Mouse (Mus musculus) hematopoietic stem cell, adult 5-6 weeks (primary cell): ENCODE data around the gene Usp17la. TPM values are rescaled to one million over a fixed set of nuclear protein-coding genes. Genes with fewer than 3 reads are reported as not detected.
"Not testable (repeated sequence)": the region's sequence is repeated elsewhere in the genome, so short reads cannot be mapped to it uniquely, and the experiment has no call there.

Experiments used
- ATAC-seq, 2 experiments: fragments of 125-278 bp in 1 of 2; replicated peaks in 1 of 2; 2 replicates each; pipeline ENCODE4 v1.8.0; 2016 to 2017; ENCODE audit warnings: inconsistent platforms in 2 of 2, mild to moderate bottlenecking in 2 of 2, moderate number of reproducible peaks in 2 of 2, low read depth in 1 of 2, moderate TSS enrichment in 1 of 2; ENCODE audit not compliant: low FRiP score in 2 of 2, poor library complexity in 2 of 2, severe bottlenecking in 2 of 2, insufficient read depth in 1 of 2, low TSS enrichment in 1 of 2
- total RNA-seq: library from RNA; stranded (forward); fragments of 172-1452, 232-1000 nt; gene quantifications from 2 replicates; pipeline ENCODE4 v1.2.3, GENCODE M21; 2017

The Usp17la gene
- total RNA-seq, result not detected in 2 replicates

GRCm38 (mm10) chr7:104856709-104857108 lies at the start of gene Usp17la:
TSS of gene Usp17la (plus strand) at chr7:104857009.
- ATAC-seq, result not testable (repeated sequence)

- ATAC-seq, result not testable (repeated sequence)
These were observed 46.5 kb upstream of the Usp17la start for GRCm38 (mm10) chr7:104810335-104810734.

GRCm38 (mm10) chr7:104842503-104842902 lies 14.3 kb upstream of the Usp17la start, which contains the start of gene Usp17lb:
TSS of gene Usp17lb (minus strand) at chr7:104842603.
- ATAC-seq, result no peak

DNA sequence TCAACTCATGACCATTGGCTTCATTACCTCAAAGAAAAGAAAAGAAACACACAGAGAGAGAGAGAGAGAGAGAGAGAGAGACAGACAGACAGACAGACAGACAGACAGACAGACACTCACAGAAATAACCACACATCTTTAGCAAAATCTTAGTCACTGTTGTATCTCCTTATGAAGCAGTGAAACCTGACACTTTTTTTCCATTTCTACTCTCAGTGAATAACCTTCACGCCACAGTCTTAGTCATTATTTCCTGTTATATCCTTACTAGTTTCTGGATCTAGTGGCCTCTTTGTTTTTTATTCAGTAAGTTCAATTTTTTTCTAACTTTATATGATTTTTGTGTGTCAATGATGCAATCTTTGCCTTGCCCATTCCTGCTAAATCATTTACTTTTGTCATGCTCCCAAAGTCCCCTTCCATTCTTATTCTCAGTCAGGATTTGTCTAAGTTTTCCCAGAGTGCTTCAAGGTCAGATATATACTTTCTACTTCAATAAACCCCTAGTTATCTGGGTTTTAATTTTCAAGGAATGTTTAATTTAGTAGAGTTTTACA lies 13.0 kb upstream of the Usp17la start:
- no peak for ATAC-seq

DNA sequence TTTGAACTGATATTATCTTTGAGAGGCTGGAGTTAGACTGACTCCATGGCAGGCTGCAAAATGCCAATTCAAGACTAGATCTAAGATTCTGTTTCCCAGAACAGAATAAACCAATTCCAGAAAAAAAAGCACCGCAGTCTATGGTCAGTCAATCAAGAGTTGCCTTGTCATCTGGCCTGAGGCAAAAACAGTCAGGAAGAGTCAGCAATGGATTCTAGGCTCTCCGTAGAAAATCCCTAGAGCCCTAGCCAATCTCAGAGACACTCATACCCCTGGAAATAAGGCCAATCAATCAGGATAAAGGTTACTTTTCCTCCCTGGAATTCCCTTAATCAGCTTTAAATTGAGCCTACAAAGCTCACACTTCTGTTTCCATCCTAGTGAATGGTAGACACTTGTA lies 5.3 kb upstream of the Usp17la start:
- ATAC-seq, result not testable (repeated sequence)

DNA sequence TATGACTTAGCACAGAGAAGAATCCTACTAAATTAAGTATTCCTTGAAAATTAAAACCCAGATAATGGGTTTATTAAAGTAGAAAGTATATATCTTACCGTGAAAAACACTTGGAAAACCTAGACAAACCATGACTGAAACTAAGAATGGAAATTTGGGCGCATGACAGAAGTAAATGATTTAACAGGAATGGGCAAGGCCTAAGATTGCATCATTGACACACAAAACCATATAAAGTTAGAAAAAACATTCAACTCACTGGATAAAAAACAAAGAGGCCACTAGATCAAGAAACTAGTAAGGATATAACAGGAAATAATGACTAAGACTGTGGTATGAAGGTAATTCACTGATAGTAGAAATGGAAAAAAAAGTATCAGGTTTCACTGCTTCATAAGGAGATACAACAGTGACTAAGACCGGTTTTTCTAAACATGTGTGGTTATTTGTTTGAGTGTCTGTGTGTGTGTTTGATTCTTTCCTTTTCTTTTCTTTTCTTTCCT lies 1.5 kb upstream of the Usp17la start:
- ATAC-seq, result no peak

- ATAC-seq, result no peak
These were observed 874 bp downstream of the Usp17la start for GRCm38 (mm10) chr7:104857683-104858082.

DNA sequence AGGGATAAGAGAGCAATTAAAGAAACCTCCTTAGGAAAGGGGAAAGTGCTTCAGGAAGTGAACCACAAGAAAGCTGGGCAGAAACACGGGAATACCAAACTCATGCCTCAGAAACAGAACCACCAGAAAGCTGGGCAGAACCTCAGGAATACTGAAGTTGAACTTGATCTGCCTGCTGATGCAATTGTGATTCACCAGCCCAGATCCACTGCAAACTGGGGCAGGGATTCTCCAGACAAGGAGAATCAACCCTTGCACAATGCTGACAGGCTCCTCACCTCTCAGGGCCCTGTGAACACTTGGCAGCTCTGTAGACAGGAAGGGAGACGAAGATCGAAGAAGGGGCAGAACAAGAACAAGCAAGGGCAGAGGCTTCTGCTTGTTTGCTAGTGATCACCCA lies 4.6 kb downstream of the Usp17la start:
- no peak for ATAC-seq

GRCm38 (mm10) chr7:104877731-104878130 lies 20.9 kb downstream of the Usp17la start, which contains the start of gene Olfr665:
TSS of gene Olfr665 (plus strand) at chr7:104878031.
- no peak for ATAC-seq

DNA sequence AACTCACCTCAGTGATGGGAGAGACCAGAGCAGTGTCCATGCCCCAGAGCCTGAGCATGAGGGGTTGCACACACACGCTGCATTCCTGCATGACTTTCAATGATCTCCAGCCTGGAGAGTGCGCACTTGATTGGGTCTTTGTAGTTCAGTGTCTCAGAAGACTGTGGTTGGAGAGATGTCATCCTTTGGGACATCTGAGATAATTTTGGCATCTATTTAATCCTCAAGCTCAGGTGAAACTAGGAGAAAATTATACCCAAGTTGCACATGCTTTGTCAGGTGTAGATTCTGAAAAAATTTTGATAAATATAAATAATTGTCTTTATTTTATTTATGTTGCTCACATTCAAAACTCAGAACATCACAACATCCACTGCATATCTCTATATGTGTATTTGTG lies 39.0 kb downstream of the Usp17la start, which contains the start of gene Olfr666:
TSS of gene Olfr666 (minus strand) at position 101 of the 400 bp plus-strand sequence.
- no peak for ATAC-seq

Other genes starting within 250 kb of the Usp17la start
- gene Olfr656, start 243.1 kb upstream of the Usp17la start, total RNA-seq, result not detected in 2 replicates
- not detected in 2 replicates for gene Olfr657, start 232.2 kb upstream of the Usp17la start, total RNA-seq
- gene Olfr658, start 209.7 kb upstream of the Usp17la start, total RNA-seq, result 0.45 and 0.81 TPM in 2 replicates
- gene Olfr659, start 190.3 kb upstream of the Usp17la start, total RNA-seq, result not detected in 2 replicates
- gene Olfr661, start 170.5 kb upstream of the Usp17la start, total RNA-seq, result not detected in 2 replicates
- gene Usp17le, start 79.5 kb upstream of the Usp17la start, total RNA-seq, result not detected in 2 replicates
- gene Usp17lb, start 14.4 kb upstream of the Usp17la start, total RNA-seq, result not detected in 2 replicates
- not detected in 2 replicates for gene Olfr665, start 21.0 kb downstream of the Usp17la start, total RNA-seq
- gene Olfr666, start 38.9 kb downstream of the Usp17la start, total RNA-seq, result not detected in 2 replicates
- not detected in 2 replicates for gene Olfr667, start 64.5 kb downstream of the Usp17la start, total RNA-seq
- not detected in 2 replicates for gene Olfr668, start 71.0 kb downstream of the Usp17la start, total RNA-seq
- not detected in 2 replicates for gene Olfr669, start 77.2 kb downstream of the Usp17la start, total RNA-seq
- not detected in 2 replicates for gene Olfr670, start 105.6 kb downstream of the Usp17la start, total RNA-seq
- gene Olfr671, start 122.1 kb downstream of the Usp17la start, total RNA-seq, result not detected in 2 replicates
- gene Olfr672, start 145.0 kb downstream of the Usp17la start, total RNA-seq, result not detected in 2 replicates
- not detected in 2 replicates for gene Olfr675, start 171.5 kb downstream of the Usp17la start, total RNA-seq
- not detected in 2 replicates for gene Olfr676, start 175.7 kb downstream of the Usp17la start, total RNA-seq
- gene Olfr677, start 194.4 kb downstream of the Usp17la start, total RNA-seq, result not detected in 2 replicates
- gene Olfr678, start 207.5 kb downstream of the Usp17la start, total RNA-seq, result not detected in 2 replicates
- not detected in 2 replicates for gene Olfr679, start 224.2 kb downstream of the Usp17la start, total RNA-seq
- not detected in 2 replicates for gene Olfr680-ps1, start 235.8 kb downstream of the Usp17la start, total RNA-seq